Mouse (Mus musculus): ENCODE data around the gene Kifc3. TPM values are rescaled to one million over a fixed set of nuclear protein-coding genes. Genes with fewer than 3 reads are reported as not detected.

Kifc3 gene
- polyA plus RNA-seq, 1 experiment from 2014 or later, result 5.9 TPM

DNA sequence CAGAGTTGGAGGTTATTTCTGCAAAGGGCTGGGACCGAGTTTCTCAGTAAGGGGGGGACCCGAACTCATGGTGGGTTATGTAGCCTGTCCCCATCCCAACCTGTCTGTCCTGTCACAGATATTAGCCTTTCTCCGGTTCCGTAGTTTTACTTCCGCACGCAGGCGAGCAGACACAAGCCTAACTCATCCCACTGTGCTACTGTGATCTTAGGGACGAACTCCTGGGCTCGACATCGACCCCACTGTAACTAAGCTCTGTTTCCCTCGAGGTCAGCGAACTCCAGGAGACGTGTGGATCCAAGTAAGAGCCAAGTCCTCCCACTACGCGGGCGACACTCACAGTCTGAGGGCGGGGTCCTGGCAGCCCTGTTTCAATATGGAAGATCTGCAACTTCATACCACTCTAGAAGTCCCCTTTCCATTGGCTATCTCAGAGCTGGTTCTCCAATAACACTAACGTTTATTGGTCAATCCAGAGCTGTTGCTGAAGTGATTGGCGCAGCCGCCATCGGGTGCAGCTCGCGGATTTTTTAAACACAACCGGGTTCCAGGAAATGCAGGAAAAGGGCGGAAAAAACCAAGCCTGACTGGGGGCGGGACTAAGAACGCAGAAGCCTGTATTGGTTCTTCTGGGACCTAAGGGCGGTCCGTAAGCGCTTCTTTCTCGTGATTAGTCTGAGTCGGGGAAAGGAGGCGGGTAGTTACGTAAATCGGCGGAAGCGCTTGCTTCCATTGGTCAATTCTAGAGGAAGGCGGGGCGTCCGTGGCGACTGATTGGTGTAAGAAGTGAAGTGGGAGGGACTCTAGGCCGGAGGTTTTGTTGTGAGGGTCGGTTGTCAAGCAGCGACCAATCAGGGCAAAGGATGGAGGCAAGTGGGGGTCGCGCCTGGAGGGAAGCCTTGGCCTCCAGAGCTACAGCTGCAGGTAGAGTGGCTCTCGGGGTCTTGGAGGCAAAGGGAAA lies 122.0 kb downstream of the Kifc3 start, which contains the start of gene Katnb1:
Gene Katnb1 (plus strand): TSS at position 806 of the 961 bp plus-strand sequence.
- Histone ChIP-seq H3K4me3 (ENCODE audit: low read depth, low read length) (peak within 1 kb of the TSS; percentile 78), H3K4me2 (ENCODE audit: low read depth, low read length, severe bottlenecking) (peak within 1 kb of the TSS; percentile 84), H3K4me1 (replicated peaks; ENCODE audit: control insufficient read depth, insufficient read depth, low read length) (no peaks in the 10 kb centered on the region; the same call in 1 of the 2 replicates), H3K9me3 (ENCODE audit: control insufficient read depth, low read length) (no peaks in the 10 kb centered on the region), H3K36me3 (ENCODE audit: control insufficient read depth, insufficient read depth, low read length) (no peaks in the 10 kb centered on the region), H3K27ac (ENCODE audit: low read depth, low read length) (peak within 1 kb of the TSS; percentile 37; the same call in 1 of the 2 replicates), H3K9ac (ENCODE audit: low read length) (peak within 1 kb of the TSS; percentile 77), H3K27me3 (ENCODE audit: control insufficient read depth, insufficient read depth, low read length) (no peaks in the 10 kb centered on the region)
- ATAC-seq (replicated peaks; ENCODE audit: low FRiP score) (peak; percentile 97), DNase-seq (ENCODE audit: low spot score) (peak; percentile 97)
- under 1% methylated on average over 47 of the region's 47 CpGs for WGBS

DNA sequence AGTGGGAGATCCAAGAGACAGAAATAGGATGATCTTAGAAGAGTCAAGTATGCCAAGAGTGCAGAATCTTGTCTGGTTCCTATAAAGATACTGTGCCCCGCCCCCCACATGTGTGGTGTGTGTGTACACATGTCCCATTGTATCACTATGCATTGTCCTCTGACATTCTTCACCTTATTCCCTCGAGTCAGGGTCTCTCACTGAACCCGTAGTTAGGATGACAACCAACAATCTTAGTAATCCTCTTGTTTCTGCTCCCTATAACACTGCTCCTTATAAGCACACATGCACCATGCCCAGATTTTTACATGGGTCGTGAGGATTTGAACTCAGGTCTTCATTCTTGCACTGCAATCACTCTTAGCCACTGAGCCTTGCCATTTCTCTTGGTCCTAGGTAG lies 123.3 kb downstream of the Kifc3 start:
- Histone ChIP-seq H3K4me1 (replicated peaks; ENCODE audit: control insufficient read depth, insufficient read depth, low read length) (no peaks in the 10 kb centered on the region; the same call in 1 of the 2 replicates), H3K9ac (ENCODE audit: low read length) (no peak overlapping the region), H3K27me3 (ENCODE audit: control insufficient read depth, insufficient read depth, low read length) (no peaks in the 10 kb centered on the region), H3K4me3 (ENCODE audit: low read depth, low read length) (no peak overlapping the region), H3K4me2 (ENCODE audit: low read depth, low read length, severe bottlenecking) (no peak overlapping the region), H3K27ac (ENCODE audit: low read depth, low read length) (no peak overlapping the region), H3K9me3 (ENCODE audit: control insufficient read depth, low read length) (no peaks in the 10 kb centered on the region), H3K36me3 (ENCODE audit: control insufficient read depth, insufficient read depth, low read length) (no peaks in the 10 kb centered on the region)
- no peak for ATAC-seq (replicated peaks; ENCODE audit: low FRiP score)
- DNase-seq (ENCODE audit: low spot score), result no peak
- WGBS, result 89% methylated on average over 4 of the region's 4 CpGs

DNA sequence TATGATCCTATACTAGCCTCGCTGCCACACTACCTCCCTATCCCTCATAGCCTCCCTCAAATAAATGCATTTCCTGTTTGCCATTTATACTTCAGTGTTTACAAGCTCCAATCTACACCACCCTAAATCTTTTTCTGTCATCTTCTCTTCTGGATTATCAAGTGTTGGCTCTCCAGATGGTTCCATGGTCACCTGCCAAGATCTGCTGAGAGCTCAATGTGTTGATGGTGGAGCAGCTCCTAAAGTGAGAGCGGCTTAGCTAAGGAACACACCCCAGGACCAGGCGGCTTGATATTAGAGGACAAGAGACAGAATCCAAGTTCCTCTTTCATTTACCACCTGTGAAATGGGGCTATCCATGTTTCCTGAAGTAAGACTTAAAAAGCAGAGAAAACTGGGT lies 124.6 kb downstream of the Kifc3 start:
- no peak for ATAC-seq (replicated peaks; ENCODE audit: low FRiP score)

DNA sequence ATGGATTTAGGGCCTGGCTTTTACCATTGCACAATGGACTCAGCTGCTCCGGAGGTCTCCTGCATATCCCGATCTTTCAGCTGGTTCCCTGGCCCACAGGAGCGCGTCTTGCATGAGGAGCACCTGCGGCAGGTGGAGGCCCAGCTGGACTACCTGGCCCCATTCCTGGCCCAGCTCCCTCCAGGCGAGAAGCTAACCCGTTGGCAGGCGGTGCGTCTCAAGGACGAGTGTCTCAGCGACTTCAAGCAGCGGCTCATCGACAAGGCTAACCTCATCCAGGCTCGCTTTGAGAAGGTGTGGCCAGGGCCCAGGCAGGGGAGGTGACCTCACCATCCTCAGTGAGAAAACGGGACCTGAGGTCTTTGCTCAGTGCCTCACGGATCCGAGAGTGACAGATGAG lies 126.5 kb downstream of the Kifc3 start:
- Histone ChIP-seq H3K4me2 (ENCODE audit: low read depth, low read length, severe bottlenecking) (no peak overlapping the region), H3K9me3 (ENCODE audit: control insufficient read depth, low read length) (no peaks in the 10 kb centered on the region), H3K27me3 (ENCODE audit: control insufficient read depth, insufficient read depth, low read length) (no peaks in the 10 kb centered on the region), H3K27ac (ENCODE audit: low read depth, low read length) (no peak overlapping the region), H3K36me3 (ENCODE audit: control insufficient read depth, insufficient read depth, low read length) (no peaks in the 10 kb centered on the region), H3K9ac (ENCODE audit: low read length) (no peak overlapping the region), H3K4me3 (ENCODE audit: low read depth, low read length) (no peak overlapping the region), H3K4me1 (replicated peaks; ENCODE audit: control insufficient read depth, insufficient read depth, low read length) (no peaks in the 10 kb centered on the region)
- no peak for ATAC-seq (replicated peaks; ENCODE audit: low FRiP score)
- 84% methylated on average over 17 of the region's 17 CpGs for WGBS
- DNase-seq (ENCODE audit: low spot score), result no peak

More for the DNA sequence above, 124.6 kb downstream of the Kifc3 start:
- H3K27me3 ChIP-seq (ENCODE audit: control insufficient read depth, insufficient read depth, low read length), result no peaks in the 10 kb centered on the region
- no peak overlapping the region for H3K4me3 ChIP-seq (ENCODE audit: low read depth, low read length)
- no peak overlapping the region for H3K9ac ChIP-seq (ENCODE audit: low read length)
- no peaks in the 10 kb centered on the region; the same call in 1 of the 2 replicates for H3K4me1 ChIP-seq (replicated peaks; ENCODE audit: control insufficient read depth, insufficient read depth, low read length)
- H3K36me3 ChIP-seq (ENCODE audit: control insufficient read depth, insufficient read depth, low read length), result no peaks in the 10 kb centered on the region
- H3K4me2 ChIP-seq (ENCODE audit: low read depth, low read length, severe bottlenecking), result no peak overlapping the region
- DNase-seq (ENCODE audit: low spot score), result no peak
- no peaks in the 10 kb centered on the region for H3K9me3 ChIP-seq (ENCODE audit: control insufficient read depth, low read length)
- no peak overlapping the region for H3K27ac ChIP-seq (ENCODE audit: low read depth, low read length)
- WGBS, result 87% methylated on average over 3 of the region's 3 CpGs

DNA sequence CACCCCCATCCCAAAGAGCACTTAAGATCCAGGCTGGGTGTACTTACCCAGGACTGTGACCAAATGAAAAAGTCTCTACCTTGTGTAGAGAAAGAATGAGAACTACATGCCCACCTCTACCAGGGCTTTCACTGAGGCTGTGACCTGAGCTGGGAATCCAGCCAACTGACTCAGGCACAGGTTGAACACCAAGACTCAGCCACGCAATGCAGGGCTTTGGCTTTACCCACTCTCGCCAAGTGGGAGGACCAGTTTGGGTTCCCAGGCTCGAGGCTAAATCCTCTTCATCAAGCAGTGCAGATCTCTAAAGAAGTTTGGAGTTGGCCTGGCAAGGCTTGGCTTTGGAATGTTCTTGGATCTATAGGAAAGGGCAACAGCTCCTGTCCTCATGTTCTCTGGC lies 127.1 kb downstream of the Kifc3 start:
- Histone ChIP-seq H3K27ac (ENCODE audit: low read depth, low read length) (no peak overlapping the region), H3K36me3 (ENCODE audit: control insufficient read depth, insufficient read depth, low read length) (no peaks in the 10 kb centered on the region), H3K27me3 (ENCODE audit: control insufficient read depth, insufficient read depth, low read length) (no peaks in the 10 kb centered on the region), H3K9me3 (ENCODE audit: control insufficient read depth, low read length) (no peaks in the 10 kb centered on the region), H3K4me1 (replicated peaks; ENCODE audit: control insufficient read depth, insufficient read depth, low read length) (no peaks in the 10 kb centered on the region), H3K4me3 (ENCODE audit: low read depth, low read length) (no peak overlapping the region), H3K4me2 (ENCODE audit: low read depth, low read length, severe bottlenecking) (no peak overlapping the region), H3K9ac (ENCODE audit: low read length) (no peak overlapping the region)
- WGBS, result 80% methylated on average over 3 of the region's 3 CpGs
- DNase-seq (ENCODE audit: low spot score) (no peak), ATAC-seq (replicated peaks; ENCODE audit: low FRiP score) (no peak)

DNA sequence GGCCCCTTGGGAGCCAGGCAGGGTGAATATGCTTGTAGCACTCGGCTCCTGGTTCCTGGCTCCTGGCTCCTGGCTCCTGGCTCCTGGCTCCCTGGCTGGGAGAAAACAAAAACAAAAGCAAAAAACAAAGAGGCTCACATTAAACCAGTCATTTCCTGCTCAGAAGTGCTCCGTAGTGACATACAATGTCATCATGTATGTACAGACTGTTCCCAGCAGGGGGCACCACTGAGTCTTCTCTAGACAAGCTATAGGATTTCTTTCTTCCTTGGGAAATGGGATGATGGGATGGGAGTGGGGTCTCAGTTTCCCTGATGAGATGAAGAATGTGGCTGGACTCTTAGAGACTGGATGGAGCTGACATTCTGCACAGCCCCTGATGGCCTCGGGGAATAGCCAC lies 135.0 kb downstream of the Kifc3 start:
- Histone ChIP-seq H3K4me2 (ENCODE audit: low read depth, low read length, severe bottlenecking) (no peak overlapping the region), H3K9me3 (ENCODE audit: control insufficient read depth, low read length) (no peaks in the 10 kb centered on the region), H3K27ac (ENCODE audit: low read depth, low read length) (no peak overlapping the region), H3K4me3 (ENCODE audit: low read depth, low read length) (no peak overlapping the region), H3K36me3 (ENCODE audit: control insufficient read depth, insufficient read depth, low read length) (no peaks in the 10 kb centered on the region), H3K9ac (ENCODE audit: low read length) (no peak overlapping the region), H3K4me1 (replicated peaks; ENCODE audit: control insufficient read depth, insufficient read depth, low read length) (no peaks in the 10 kb centered on the region), H3K27me3 (ENCODE audit: control insufficient read depth, insufficient read depth, low read length) (no peaks in the 10 kb centered on the region)
- ATAC-seq (replicated peaks; ENCODE audit: low FRiP score) (0 out of 2 replicates have a peak, but pooled peaks have one; percentile 42), DNase-seq (ENCODE audit: low spot score) (peak; percentile 75)
- 63% methylated on average over 3 of the region's 3 CpGs for whole genome bisulfite sequencing

DNA sequence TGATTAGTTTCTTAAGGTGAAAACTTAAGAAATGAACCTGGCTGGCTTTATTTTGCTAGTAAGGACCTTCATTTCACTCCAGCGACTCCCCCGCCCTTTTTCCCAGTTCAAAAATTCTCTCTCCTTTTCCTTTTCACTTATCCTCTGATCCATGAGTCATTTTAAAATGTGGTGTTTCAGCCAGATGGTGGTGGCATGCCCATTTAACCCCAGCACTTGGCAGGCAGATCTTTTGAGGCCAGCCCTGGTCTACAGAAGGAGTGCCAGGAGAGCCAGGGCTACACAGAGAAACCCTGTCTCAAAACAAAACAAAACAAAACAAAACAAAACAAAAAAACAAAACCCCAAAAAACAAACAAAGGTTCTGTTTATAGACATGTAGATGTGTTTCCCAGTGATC lies 138.1 kb downstream of the Kifc3 start:
- H3K9ac ChIP-seq (ENCODE audit: low read length), result no peak overlapping the region
- no peaks in the 10 kb centered on the region for H3K27me3 ChIP-seq (ENCODE audit: control insufficient read depth, insufficient read depth, low read length)
- no peak overlapping the region for H3K4me2 ChIP-seq (ENCODE audit: low read depth, low read length, severe bottlenecking)
- H3K27ac ChIP-seq (ENCODE audit: low read depth, low read length), result no peak overlapping the region
- DNase-seq (ENCODE audit: low spot score) (no peak), ATAC-seq (replicated peaks; ENCODE audit: low FRiP score) (no peak)
- WGBS, result 91% methylated on average over 2 of the region's 2 CpGs
- no peaks in the 10 kb centered on the region for H3K4me1 ChIP-seq (replicated peaks; ENCODE audit: control insufficient read depth, insufficient read depth, low read length)
- no peaks in the 10 kb centered on the region for H3K9me3 ChIP-seq (ENCODE audit: control insufficient read depth, low read length)
- no peak overlapping the region for H3K4me3 ChIP-seq (ENCODE audit: low read depth, low read length)
- no peaks in the 10 kb centered on the region for H3K36me3 ChIP-seq (ENCODE audit: control insufficient read depth, insufficient read depth, low read length)

DNA sequence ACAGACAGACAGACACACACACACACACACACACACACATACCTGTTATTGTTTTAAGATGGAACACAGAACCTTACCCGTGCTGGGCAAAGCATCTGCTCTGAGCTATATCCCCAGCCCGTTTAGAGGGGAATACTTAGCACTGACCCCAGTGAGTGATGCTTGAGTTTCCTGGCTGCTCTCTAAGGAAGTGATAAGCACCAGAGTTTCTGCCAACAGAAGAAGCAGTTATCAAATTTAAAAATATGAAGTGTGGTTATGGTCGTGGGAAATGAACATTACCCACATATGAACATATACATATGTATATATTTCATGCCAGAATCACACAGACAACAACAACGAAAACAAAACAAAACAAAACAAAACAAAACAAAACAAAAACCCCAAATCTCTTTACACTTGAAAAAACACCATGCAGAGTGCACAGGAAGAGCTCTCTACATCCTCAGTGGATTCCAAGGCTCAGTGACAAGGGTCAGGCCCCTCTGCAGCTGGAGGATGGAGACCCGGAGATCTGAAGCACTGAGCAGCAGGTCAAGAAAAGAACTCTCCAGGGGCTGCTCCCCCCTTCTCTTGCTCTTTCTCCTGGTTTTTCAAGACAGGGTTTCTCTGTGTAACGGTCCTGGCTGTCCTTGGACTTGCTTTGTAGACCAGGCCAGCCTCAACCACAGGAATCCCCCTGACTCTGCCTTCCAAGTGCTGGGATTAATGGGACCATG lies 142.6 kb downstream of the Kifc3 start:
- Histone ChIP-seq H3K4me2 (ENCODE audit: low read depth, low read length, severe bottlenecking) (no peak overlapping the region), H3K4me1 (replicated peaks; ENCODE audit: control insufficient read depth, insufficient read depth, low read length) (no peaks in the 10 kb centered on the region), H3K27me3 (ENCODE audit: control insufficient read depth, insufficient read depth, low read length) (no peaks in the 10 kb centered on the region), H3K36me3 (ENCODE audit: control insufficient read depth, insufficient read depth, low read length) (no peaks in the 10 kb centered on the region), H3K9me3 (ENCODE audit: control insufficient read depth, low read length) (no peaks in the 10 kb centered on the region), H3K9ac (ENCODE audit: low read length) (no peak overlapping the region), H3K4me3 (ENCODE audit: low read depth, low read length) (no peak overlapping the region), H3K27ac (ENCODE audit: low read depth, low read length) (no peak overlapping the region)
- 70% methylated on average over 6 of the region's 6 CpGs for WGBS
- DNase-seq (ENCODE audit: low spot score) (no peak), ATAC-seq (replicated peaks; ENCODE audit: low FRiP score) (no peak)

All from forebrain, embryonic 11.5 days (tissue).